Comparison of ENCODE assay signal across 8 mouse cellular contexts in the genomic region with DNA sequence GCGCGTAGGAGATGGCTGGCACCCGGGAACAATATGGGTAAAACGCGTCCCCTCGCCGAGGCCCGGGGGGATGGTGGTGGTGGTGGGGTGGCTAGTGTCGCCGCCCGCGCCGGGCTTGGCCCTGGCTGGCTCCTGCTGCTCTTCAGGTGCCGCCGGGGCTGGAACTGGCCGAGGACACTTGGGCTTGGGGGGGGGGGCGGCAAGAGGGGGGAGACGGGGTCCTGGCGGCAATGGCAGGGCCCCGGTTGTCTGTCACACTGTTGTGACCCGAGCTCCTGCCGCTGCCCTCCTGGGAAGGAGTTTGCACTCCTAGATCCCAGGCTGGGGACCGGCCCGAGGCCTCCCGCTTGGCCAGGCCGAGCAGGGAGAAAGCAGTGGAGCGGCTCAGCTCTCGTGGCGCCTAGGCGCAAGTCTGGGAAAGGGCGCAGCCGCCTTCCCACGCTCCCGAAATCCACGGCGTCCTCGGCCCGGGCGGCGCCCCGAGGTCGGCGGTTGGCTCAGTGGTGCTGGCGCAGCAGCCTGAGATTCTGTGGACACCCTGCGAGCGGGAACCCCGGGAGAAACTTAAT. TPM values are rescaled to one million over a fixed set of nuclear protein-coding genes. Genes with fewer than 3 reads are reported as not detected.
DNase-seq lines count a peak whose midpoint lies in the region; ATAC-seq lines count a peak whose summit lies in the region.

No protein-coding gene starts in this region.

- peak overlapping the region; percentile 28; the same call in 1 of the 2 replicates for H3K27ac ChIP-seq in embryonic facial prominence, embryonic 13.5 days
- H3K27ac ChIP-seq in liver, embryonic 11.5 days (ENCODE audit: low read depth, low read length): no peak overlapping the region
- peak overlapping the region; percentile 82 for H3K27ac ChIP-seq in neural tube, embryonic 15.5 days (replicated peaks)

- peak; percentile 77 for DNase-seq in 3134 (ENCODE audit: extremely low read depth, insufficient read length, low spot score)
- DNase-seq in adrenal gland, adult 2 months: peak; percentile 76
- peak; percentile 11 to 21 for DNase-seq in heart, adult 9 months (ENCODE audit: low spot score in 2 of 2)
- DNase-seq in kidney, adult 8-10 months: peak; percentile 16 to 31
- DNase-seq in liver, embryonic 11.5 days (ENCODE audit: low spot score): peak; percentile 31
- DNase-seq in yolk sac, embryonic 10.5 days (ENCODE audit: low spot score): peak; percentile 9

- 28% methylated on average over 42 of the region's 47 CpGs for WGBS in embryonic facial prominence, embryonic 13.5 days
- WGBS in liver, embryonic 11.5 days: 18% methylated on average over 25 of the region's 47 CpGs
- WGBS in neural tube, embryonic 15.5 days: 19% methylated on average over 27 of the region's 47 CpGs

- peaks cover 82% of the 10 kb centered on the region for H3K27me3 ChIP-seq in embryonic facial prominence, embryonic 13.5 days
- H3K27me3 ChIP-seq in liver, embryonic 11.5 days (replicated peaks; ENCODE audit: control insufficient read depth, insufficient read depth, low read length): peaks cover 43% of the 10 kb centered on the region
- H3K27me3 ChIP-seq in neural tube, embryonic 15.5 days (replicated peaks): peaks cover 20% of the 10 kb centered on the region; the same call in 1 of the 2 replicates

- peak overlapping the region; percentile 55 for H3K4me3 ChIP-seq in embryonic facial prominence, embryonic 13.5 days
- peak overlapping the region; percentile 51 for H3K4me3 ChIP-seq in liver, embryonic 11.5 days (ENCODE audit: low read depth, low read length)
- peak overlapping the region; percentile 56 for H3K4me3 ChIP-seq in neural tube, embryonic 15.5 days (replicated peaks)

- H3K9ac ChIP-seq in embryonic facial prominence, embryonic 13.5 days: peak overlapping the region; percentile 76
- 0 out of 2 replicates have a peak overlapping the region, but pooled peaks have one; percentile 34 for H3K9ac ChIP-seq in liver, embryonic 11.5 days (ENCODE audit: low read depth, low read length)
- peak overlapping the region; percentile 64 for H3K9ac ChIP-seq in neural tube, embryonic 15.5 days (replicated peaks)

- peak overlapping the region; percentile 66 for H3K4me2 ChIP-seq in embryonic facial prominence, embryonic 13.5 days
- peak overlapping the region; percentile 68 for H3K4me2 ChIP-seq in liver, embryonic 11.5 days
- H3K4me2 ChIP-seq in neural tube, embryonic 15.5 days: peak overlapping the region; percentile 59

- H3K9me3 ChIP-seq in embryonic facial prominence, embryonic 13.5 days: no peaks in the 10 kb centered on the region
- H3K9me3 ChIP-seq in liver, embryonic 11.5 days (ENCODE audit: control insufficient read depth, low read length): no peaks in the 10 kb centered on the region
- no peaks in the 10 kb centered on the region for H3K9me3 ChIP-seq in neural tube, embryonic 15.5 days (replicated peaks)

- ATAC-seq in embryonic facial prominence, embryonic 13.5 days (ENCODE audit: insufficient number of reproducible peaks, insufficient read depth, low FRiP score, low TSS enrichment, low read depth): no peak
- peak; percentile 26; the same call in 1 of the 2 replicates for ATAC-seq in liver, embryonic 11.5 days (replicated peaks; ENCODE audit: low FRiP score)
- ATAC-seq in neural tube, embryonic 15.5 days (ENCODE audit: low FRiP score): peak; percentile 78

- H3K36me3 ChIP-seq in embryonic facial prominence, embryonic 13.5 days: no peaks in the 10 kb centered on the region
- no peaks in the 10 kb centered on the region for H3K36me3 ChIP-seq in liver, embryonic 11.5 days (ENCODE audit: control insufficient read depth, insufficient read depth, low read length)
- no peaks in the 10 kb centered on the region for H3K36me3 ChIP-seq in neural tube, embryonic 15.5 days

- H3K4me1 ChIP-seq in embryonic facial prominence, embryonic 13.5 days: no peaks in the 10 kb centered on the region
- no peaks in the 10 kb centered on the region for H3K4me1 ChIP-seq in liver, embryonic 11.5 days (replicated peaks; ENCODE audit: control insufficient read depth, insufficient read depth, low read length)
- H3K4me1 ChIP-seq in neural tube, embryonic 15.5 days: no peaks in the 10 kb centered on the region

RNA-seq across cellular contexts. Expression of a gene that starts 0.9 kb away (rescaled TPM):
- total RNA-seq in adrenal gland, adult 2 months (2021): 10 to 100 TPM; 26.7 to 29.5 TPM
- polyA plus RNA-seq in adrenal gland, adult 2 months (2012; rRNA removed): 7.7 and 10.2 TPM in 2 replicates
- 4.1 and 4.2 TPM in 2 replicates for polyA plus RNA-seq in embryonic facial prominence, embryonic 13.5 days (2015; fragmentation: Nextera tagmentation; extraction: Ambion mirVana)
- polyA plus RNA-seq in liver, embryonic 11.5 days (2014; fragmentation: Nextera tagmentation; extraction: Ambion mirVana): 0.87 and 1.4 TPM in 2 replicates
- 6.3 and 6.6 TPM in 2 replicates for polyA plus RNA-seq in neural tube, embryonic 15.5 days (2015; fragmentation: Nextera tagmentation; extraction: Ambion mirVana)

Comparison
In these comparisons a context has a peak if more than half of its experiments do, and no peak if none do; other contexts are left out.
1. DNase-seq: peak in every context shown above with its lines; median percentile 77 in 3134; 76 in adrenal gland, adult 2 months; 31 in liver, embryonic 11.5 days; 24 in kidney, adult 8-10 months; 16 in heart, adult 9 months; 9 in yolk sac, embryonic 10.5 days.